Mouse (Mus musculus): ENCODE measurements around the gene Prox2.

The Prox2 gene

GRCm38 (mm10) chr12:85129426-85129978 is 18.9 kb upstream of the Prox2 start:
- no peak for DNase-seq

DNA sequence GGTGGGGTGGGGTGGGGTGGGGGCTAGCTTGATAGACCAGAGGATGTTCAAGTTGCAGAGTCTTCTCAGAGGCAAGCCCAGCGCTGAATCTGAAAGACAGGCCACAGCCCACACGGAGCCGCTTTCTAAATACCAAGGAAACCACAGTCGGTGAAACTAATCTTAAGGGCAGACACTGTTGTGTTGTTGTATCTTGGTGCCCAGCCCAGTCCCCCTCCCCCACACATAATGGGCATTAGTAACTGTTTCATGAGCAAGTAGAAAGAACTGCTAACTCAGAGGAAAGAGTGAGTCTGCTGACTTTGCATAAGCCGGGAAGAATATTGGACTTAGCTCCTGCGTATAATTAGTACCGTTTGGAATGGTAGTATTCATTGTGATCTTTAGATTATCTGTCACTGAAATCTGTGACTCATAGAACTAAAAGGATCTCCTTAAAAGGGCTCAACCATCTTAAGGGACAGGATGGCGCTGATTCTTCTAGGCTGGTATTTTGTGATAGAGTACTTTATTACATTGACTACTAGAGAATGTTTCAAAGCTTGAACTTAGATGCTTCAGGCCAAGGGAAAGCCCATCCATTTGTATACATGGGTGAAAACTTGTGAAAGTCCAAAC is 16.5 kb upstream of the Prox2 start:
- no peak for DNase-seq

- no peak for DNase-seq
Measured at GRCm38 (mm10) chr12:85124751-85125150, 14.2 kb upstream of the Prox2 start.

- DNase-seq = no peak
Measured at GRCm38 (mm10) chr12:85123645-85124044, 13.1 kb upstream of the Prox2 start.

DNA sequence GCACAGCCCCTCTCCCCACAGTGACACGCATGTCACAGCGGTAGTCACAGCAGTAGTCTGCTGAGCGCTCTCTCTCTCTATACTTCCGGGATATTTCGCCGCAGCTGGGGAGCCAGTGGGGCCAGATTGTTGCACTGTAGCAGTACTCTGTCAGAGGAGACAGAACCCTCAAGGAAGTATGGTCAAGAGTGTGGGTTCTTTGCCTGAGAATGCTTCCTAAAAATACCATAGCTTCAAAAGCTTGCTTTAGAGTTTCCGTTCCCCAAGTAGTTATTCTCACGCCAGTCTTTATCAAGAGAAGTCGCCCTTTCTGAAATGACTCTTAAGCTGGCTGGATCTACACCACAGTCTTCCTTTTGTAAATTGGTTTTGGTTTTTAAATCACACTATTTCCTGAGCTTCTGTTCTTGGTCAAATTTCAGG is 12.6 kb upstream of the Prox2 start:
- no peak for DNase-seq

DNA sequence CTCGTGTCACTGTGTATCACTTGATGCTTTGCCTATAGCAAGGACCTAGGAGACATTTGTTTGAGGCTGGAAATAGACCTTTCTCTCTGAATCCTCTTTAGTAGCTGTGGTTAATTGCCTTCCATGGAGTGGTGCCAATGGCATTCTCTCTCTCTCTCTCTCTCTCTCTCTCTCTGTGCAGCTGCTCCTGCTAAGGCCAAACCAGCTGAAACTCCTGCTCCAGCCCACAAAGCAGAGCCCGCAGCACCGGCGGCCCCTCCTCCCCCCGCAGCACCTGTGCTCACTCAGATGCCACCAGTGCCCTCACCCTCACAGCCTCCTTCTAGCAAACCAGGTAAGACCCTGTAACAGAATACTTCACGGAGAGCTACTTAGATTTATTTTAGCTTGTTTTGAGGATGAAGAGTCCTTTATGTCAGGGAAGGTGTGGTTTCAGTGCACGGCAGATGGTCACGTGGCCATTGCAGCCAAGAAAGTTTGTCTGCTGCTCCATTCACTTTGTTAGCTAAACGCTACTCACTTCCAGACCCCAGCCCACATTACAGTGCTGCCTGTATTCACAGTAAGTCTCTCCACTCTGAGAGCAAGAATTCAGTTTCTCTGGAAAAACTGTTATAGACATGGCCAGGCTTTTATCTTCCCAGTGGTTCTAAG is 11.4 kb upstream of the Prox2 start:
- no peak for DNase-seq

DNA sequence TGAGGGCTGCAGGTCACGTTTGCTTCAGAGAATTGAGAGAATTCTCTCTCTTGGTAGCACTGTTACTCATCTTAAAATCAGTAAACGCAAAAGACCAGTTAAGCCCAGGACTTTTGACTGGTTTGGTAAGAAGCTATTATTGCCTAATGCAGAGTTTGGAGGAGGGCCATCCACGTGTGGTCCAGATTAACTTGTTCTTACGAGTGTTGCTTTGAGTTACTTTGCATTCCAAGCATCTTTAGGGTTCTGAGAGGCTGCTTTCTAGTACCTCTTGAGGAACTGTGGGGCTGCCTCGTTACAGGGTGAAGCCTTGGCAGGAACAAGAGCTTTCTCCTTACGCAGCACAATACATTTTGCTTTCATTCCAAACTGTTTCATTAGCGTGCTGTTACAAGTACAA is 5.1 kb upstream of the Prox2 start:
- DNase-seq = no peak

GRCm38 (mm10) chr12:85113917-85114316 is 3.4 kb upstream of the Prox2 start:
- DNase-seq = no peak

- DNase-seq = no peak
Measured at GRCm38 (mm10) chr12:85113337-85113736, 2.8 kb upstream of the Prox2 start.

DNA sequence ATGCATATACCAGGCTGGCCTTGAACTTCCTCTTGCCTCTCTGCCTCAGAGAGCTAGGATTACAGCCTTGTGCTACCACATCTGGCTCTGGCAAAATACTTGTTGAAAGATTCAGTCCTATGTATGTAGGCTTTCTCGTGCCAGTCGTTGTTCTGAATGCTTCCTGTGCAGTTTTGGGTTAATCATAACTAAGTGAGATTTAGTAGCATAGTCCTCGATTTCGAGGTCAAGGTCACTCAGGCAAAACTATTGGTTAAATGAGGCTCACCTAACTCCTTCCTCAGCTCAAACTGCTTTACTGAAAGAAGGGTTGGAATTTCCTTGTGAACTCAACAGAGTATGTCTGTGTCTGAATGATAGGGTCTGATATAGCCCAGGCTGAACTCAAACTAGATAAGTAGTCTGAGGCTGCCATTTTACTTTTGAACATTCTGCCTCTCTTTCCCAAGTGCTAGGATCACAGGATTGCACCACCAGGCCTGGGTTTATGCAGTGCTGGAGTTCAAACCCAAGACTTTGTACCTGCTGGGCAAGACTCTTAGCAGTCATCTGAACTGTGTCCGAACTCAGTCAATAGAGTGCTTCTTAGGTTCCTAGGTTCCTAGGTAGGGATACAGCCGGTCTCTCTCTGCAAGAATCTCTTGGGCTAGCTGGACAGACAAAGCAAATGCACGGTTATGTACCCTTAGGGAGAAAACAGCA is 2.1 kb upstream of the Prox2 start:
- DNase-seq = no peak

GRCm38 (mm10) chr12:85110011-85110697 is 405 bp downstream of the Prox2 start:
- DNase-seq = no peak

DNA sequence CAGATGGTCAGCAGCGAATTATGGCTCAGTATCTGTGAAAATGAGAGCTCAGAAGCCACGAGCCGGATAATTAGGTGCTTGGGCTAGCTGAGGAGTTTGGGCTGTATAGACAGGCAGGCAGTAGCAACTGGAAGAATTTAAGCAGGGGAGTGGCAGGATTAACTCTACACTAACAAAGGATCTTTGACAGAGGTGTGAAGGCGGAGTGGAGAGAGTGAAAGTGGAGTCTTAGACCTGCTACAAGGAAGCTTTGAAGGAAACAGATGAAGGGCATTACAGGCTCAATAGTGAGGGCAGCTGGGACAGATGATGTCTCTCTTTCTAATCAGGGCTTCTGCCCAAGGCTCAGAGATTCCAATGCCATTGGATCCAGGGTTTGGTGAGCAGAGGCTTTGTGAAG is 1.1 kb downstream of the Prox2 start:
- DNase-seq = no peak

GRCm38 (mm10) chr12:85108643-85109042 is 1.9 kb downstream of the Prox2 start:
- no peak for DNase-seq

DNA sequence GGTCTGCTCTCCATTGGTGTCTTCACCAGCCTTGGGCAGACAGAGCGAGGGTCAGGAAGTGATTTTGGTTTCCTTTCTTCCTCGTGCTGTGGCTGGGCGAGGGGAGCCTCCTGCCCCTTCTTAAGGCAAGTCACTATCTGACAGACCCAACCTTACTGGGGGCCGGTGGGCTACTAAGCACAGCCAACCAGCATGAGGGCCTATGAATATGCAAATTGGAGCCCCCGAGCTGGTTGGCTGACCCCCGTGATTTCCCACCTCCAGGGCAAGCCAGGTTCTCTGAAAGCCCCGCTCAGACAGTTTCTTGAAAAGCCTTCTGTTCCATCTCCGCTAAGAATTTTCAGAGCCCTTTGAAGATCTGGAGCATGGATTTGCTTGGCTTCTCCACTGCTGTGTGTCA is 4.3 kb downstream of the Prox2 start:
- DNase-seq = no peak

GRCm38 (mm10) chr12:85104789-85105188 is 5.8 kb downstream of the Prox2 start:
- DNase-seq = no peak

GRCm38 (mm10) chr12:85103096-85103495 is 7.5 kb downstream of the Prox2 start:
- DNase-seq = no peak

DNA sequence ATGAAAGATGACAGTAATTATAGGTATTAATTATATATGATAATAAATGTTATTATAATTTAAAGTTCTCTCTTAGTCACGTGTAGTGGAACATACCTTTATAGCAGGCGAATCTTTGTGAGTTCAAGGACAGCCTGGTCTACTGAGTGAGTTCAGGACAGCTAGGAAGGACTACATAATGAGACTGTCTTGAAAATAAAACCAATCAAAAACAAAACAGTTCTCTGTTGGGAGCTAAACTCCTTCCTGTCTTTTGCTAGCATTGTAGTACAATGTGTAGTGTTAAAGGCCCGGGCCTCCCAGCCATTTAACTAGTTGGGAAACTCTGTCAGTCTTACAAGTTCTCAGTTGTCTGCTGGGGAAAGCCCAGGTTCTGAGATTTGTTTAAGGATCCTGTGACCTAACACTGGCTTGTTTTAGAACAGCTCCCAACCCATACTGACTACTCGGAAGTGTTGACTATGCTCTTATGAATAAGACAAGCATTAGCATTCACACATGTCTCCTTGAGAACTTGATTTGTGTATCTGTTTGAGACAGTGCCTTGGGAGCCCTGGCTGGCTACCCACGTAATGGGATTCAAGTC is 8.9 kb downstream of the Prox2 start:
- DNase-seq = no peak

DNA sequence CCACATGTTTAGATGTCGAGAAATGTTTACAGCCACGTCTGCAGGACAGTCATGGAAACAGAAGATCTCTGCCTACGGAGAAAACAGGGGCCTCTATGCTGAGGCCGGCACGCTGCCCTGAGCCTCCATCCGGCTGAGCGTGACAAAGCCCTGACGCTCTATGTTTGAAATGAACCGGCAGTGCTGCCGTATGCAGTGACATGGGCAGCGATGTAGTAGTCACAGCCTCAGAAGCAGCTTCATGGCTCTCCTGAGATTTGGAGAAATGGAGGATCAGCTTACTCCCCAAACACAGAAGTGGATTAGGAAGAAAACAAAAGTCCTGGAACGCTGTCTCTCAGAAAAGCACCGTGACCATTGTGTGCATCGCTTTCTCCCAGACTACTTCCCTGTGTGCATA is 9.6 kb downstream of the Prox2 start:
- DNase-seq = no peak

- DNase-seq = no peak
Measured at GRCm38 (mm10) chr12:85095859-85096258, 14.7 kb downstream of the Prox2 start.

- DNase-seq = no peak
Measured at GRCm38 (mm10) chr12:85095146-85095545, 15.4 kb downstream of the Prox2 start.

GRCm38 (mm10) chr12:85094706-85095105 is 15.9 kb downstream of the Prox2 start:
- DNase-seq = no peak

DNA sequence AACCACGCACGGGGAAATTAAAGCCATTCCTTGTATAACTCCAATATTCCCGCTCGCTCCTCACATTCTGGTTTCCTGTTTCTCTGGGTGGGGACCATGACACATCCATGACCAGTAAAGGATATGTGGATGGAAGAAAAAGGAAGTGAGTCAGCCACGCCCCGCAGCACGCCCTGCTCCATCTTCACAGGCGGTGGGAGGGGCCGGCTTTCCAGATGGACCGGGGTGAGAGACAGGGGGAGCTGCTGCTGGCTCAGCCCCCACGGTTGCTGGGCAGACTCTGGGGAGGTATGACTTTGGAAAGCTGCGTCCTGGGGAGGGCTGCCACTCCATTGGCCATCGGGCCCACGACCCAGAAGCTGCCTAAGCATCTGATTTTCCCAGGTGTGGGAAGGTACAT is 16.5 kb downstream of the Prox2 start:
- peak; percentile 30 for DNase-seq

GRCm38 (mm10) chr12:85092214-85092613 is 18.3 kb downstream of the Prox2 start:
- peak; percentile 75 for DNase-seq
